Mouse (Mus musculus) gastrocnemius, postnatal 25 days (tissue): Measurements from ENCODE around the gene Lrrc25. TPM values are rescaled to one million over a fixed set of nuclear protein-coding genes. Genes with fewer than 3 reads are reported as not detected.

Experiments
- DNase-seq: peaks from one replicate; pipeline ENCODE4 v3.0.0; 2022
- total RNA-seq, 2 experiments: library from RNA; stranded (reverse); gene quantifications; 1 replicate in 1 of 2; 2 replicates in 1 of 2; pipeline ENCODE4 v1.2.3; 2021

Lrrc25 gene
- total RNA-seq, 2 experiments from 2014 or later, result 0.54 to 0.56 TPM

DNA sequence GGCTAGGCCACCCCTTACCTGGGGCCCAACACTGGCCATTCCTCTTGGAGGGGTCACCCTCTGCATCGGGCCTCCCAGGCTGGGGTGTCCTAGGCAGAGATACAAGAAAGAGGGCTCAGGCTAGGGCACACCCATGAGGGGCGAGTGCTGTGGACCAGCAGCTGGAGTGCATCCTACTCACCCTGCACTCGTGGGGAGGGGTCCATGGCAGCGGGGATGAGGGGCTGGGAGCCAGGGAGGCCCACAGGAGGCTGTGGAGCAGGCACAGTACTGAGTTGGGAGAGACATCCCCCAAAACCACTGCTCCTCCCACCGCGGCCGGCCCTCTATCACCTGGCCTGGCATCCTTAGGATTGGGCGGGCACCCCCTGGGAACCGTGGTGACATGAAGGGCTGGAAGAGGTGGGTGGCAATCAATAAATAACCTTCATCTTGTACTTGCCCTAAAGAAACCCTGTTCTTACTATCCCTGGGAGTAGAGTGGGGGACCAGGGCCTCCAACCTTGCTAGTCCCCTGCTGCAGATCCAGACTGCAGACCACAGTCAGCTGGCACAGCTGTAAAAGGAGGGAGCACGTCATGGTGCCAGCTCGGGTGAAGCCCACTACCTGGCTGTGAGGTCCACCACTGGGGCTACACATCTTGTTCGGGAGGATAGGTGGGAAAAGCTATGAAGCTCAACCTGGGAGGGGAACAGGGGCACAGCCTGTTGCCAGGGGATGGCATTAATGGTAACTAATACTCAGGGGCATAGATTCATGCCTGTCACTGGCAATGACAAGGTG, 16.3 kb upstream of the Lrrc25 start:
- no peak for DNase-seq

DNA sequence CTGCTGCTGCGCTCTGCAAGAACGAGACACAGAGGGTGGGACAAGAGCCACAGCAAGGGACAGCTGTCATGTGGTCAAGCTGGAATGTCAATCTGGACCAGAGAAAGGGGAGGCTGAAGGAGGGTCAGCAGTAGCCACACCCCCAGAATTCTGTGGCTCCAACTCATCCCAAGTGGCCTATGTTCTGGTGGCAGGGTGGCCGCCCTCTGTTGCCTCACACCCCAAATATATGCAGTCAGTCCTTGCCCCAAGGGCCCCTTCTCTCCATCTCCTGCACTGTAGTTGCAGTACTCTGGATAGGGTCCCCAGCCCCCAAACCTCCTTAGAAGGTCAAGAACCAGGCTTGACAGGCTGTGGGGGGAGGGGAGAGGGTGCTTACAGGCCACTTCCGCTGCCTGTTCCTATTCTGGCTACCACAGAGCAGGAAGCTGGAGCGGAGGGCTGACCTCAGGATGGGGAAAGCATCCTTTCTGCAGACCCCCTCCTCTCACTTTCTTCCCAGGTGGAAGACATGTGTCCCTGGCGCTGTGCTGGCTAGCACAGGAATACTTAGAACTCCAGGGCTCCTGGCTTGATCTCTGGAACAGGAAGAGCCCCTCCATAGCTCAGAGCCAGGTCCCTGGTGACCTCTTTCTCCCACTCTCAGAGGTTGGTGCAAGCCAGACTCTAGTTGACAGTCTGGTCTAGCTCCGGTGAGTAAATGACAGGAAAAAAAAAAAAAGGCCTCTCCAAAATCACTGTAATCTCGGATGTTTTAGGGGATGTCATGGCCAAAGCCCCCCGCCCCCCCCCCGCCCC, 15.3 kb upstream of the Lrrc25 start:
- peak; percentile 44 for DNase-seq

DNA sequence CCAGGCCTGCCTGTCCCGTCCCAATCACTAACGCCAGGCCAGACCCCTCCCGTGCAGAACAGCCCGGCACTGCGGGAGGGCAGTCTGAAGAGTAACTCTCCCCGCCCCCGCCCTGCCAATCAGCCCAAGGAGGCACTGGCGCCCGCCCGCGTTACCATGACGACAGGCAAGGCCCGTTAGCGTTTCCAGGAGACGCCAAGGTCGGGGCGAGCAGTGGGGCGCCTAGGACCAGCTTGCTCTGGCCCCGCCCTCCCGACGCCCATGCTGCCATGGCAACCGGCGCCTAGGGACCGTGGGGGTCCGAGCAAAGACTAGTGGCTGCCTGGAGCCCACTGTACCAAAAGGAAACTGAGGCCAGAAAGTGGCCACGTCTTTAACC, 14.7 kb upstream of the Lrrc25 start:
- peak; percentile 59 for DNase-seq

DNA sequence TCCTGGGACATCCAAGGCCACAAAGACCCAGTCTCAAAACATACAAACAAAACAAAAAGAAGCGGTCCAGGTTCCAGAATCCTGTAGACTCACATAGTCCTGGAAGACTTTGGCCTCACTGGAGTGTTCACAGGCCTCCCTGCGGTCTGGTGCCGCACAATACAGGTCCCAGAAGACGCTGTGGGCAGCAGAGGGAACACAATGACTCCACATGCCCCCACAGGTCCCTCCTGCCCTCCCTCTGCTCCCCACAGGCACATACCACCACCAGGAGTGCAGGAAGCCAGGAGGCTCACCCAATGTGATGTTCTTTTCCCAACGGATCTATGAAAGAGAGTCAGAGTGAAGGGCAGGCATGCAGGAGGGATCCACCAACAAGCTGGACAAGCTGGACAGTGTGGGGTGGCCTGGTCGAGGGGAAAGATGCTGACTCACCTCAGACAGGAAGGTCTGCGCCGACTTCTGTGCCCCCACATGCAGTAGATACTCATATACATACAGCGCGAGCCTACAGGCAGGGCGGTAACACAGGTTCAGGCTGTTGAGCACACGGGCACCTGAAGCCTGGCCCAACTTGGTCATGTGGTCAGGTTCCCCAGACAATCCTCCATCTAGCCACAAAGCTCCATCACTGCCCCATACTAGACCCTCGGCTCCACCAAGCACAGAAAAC, 13.7 kb upstream of the Lrrc25 start:
- no peak for DNase-seq

DNA sequence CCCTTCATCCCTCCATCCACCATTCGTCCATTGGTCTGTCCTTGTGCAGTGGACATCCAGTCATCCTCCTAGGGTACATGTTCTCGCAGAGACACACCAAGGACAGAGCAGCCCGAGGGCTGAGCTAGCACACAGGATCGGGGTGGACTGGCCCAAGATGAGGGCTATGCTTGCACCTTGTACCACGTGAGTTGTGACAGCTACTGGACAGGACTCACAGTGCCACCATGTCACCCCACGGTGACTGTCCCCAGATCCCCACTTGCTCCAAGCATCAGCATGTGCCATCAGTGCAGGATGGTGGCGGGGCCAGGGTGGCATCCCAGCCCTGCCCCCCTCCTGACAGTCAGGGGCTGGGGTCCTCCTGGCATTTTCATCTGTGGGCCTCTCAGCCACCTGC, 11.4 kb upstream of the Lrrc25 start:
- DNase-seq, result no peak

DNA sequence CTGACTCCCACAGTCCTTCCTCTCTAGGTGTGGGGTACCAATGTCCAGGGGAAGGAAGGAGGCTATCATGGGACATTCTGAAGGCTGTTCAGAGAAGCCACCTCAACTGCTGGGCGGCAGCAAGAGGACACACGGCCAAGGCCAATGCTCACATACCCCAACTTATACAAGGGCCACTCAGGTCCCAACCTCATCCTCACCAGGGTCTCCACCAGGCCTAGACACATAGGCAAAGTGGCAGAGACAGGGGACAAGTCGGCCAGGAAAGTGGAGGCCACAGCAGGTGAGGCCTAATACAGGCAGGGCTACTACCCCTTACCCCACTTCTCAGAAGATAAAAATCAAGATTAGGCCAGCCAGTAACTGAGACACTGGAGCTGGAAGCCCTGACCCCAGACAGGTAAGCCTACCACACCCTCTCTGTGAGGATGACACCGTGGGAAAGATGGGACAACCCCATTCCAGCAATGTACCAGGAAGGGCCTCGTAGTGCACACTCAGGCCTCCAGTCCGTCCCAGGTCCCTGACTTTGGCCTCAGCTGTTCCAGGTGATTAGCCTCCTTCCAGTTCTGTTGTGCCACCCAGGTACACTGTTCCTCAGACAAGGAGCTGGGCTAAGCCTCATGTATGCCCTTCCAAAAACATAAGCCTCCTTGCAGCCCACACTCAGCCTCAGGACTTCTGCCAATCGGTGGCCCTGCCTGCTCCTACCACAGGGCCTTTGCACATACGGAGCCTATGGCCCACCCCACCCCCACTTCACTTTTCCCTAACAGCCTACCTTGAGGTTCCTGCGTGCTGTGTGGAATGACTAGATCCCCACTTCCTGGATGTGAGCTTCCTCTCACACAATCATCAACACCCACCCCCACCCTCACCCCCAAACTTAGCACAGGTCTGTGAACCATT, 9.8 kb upstream of the Lrrc25 start:
- DNase-seq, result no peak

DNA sequence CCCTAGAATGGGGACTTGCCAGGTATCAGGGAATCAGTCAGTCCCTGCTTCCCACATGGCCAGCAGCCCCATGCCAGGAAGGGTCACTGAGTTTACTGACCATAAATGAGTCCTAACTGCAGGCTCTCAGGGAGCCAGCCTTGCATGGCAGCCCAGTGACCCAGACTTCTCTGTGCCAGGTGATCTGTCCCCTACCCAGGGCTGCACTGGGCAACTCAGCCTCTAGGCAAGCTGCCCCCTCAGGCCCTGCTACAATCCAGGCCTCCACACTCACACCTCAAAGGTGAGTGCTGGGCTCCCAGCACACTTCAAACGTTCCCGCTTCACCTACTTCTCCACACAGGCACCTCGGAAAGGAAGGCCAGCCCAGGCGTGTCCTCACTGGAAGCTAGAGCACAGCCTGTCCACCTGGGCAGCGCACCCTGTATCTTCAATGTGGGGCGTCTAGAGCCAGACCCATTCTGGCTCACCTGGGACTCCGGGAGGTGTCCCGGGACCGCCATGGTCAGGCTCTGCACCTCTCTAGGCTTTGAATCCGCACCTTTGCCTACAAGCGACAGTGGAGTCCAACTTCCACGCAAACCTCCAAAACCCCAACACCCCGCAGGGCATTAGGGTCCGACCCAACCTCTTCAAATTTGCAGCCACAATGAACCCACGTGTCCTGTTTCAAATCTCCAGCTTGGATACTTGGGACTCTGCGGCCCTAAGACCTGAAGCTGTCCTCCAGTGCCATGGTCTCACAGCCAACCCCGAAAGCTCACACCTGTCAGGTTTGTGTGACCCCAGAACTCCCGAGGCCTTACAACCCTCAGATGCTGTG, 9.0 kb upstream of the Lrrc25 start:
- no peak for DNase-seq

DNA sequence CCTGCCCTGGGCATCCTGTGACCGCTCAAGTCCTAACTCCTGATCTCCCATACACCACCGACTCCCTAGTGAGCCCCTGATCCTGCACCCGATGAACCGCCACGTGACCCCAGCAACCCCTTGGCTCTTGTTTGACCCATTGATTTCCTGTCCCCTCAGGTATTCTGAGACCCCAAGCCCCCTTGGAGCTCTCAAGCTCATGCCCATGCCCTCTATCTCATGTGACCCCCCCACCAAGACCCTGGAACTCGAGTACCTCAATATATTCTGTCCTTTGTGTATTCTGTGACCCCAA, 8.4 kb upstream of the Lrrc25 start:
- DNase-seq, result no peak

DNA sequence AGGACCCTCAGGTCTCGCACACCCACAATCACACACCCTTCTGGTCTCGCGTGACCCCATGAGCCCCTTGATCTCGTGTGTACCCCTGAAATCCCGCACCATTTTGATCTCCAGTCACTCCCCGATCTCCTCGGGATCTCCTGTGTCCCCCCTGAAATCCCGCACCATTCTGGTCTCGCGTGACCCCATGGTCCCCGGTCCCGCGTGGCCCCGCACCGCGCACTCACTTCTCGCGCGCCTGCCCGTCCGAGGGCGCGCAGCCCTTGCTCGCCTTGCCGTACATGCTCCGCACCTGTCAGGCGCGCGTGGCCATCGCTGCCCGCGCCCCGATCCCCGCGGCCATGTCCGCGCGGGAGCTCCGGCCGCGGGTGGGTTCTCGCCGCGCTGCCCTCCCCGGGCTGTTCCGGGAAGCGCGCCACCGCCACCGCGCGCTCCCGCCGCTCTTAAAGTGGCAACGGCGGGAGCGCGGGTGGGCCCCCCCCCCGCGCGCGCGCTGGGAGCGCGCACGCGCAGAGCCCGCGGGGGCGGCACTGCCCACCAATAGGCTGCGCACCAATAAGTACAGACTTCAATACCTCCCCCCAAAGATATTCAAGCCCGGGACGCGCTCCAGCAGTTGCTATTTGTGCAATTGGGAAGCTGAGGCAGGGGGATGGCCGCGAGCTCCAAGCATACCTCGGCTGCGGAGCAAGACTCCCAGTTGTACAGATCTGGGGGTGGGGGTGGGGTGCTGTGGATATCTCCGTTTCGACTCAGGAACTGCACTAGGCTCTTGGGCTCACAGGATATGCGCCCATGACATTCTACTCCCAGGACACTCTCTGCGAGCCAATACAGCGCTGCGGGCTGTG, 7.8 kb upstream of the Lrrc25 start:
- DNase-seq, result no peak

DNA sequence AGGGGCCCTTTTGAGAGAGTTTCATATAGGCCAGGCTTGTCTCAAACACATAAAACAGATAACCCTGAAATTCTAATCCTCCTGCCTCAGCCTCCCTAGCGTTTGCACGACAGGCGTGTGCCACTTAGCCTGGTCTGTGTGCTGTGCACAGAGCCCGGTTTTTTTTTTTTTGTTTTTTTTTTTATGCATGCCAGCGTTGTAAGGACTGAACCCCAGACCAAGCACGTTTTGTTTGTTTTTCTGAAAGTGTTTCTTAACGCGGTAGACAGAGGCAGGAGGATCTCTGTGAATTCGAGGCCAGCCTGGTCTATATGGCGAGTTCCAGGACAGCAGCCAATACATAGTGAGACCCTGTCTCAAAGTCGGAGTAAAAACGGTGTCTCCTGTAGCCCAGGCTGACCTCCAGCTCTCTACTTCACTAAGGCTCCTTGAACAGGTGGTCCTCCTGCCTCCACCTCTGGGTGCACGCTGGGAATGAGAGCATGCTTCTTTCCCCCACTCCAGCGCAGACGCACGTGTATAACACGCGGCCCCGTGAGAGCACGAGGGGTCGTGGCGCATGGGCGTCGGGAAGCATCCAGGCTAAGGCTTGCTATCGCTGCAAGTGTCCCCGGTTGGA, 7.1 kb upstream of the Lrrc25 start, which contains the start of gene Ssbp4:
TSS of gene Ssbp4 (minus strand) at position 124 of the 619 bp plus-strand sequence.
- DNase-seq, result no peak

DNA sequence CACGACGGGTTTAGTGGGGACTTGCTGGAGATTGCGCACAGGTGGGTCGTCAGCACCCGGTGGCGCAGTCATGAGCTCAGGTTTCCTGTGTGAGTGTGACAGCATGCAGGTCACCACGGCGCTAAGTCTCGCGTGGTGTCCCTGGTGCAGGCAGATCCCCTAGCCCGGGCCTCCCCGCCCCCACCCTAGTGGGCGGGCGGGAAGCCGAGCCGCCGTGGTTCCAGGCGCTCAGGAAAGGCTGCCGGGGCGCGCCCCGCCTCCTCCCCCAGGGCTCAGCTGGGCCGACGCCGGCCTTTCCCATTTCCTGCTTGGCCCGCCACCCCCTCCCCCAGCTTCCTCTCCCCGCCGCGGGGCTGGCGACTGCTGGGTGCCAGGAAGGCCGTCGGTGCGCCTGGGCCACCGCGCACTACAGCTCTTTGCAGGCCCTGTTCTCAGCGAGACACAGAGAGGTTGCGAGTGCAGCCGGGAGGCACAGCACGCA, 6.5 kb upstream of the Lrrc25 start:
- DNase-seq, result peak; percentile 94

DNA sequence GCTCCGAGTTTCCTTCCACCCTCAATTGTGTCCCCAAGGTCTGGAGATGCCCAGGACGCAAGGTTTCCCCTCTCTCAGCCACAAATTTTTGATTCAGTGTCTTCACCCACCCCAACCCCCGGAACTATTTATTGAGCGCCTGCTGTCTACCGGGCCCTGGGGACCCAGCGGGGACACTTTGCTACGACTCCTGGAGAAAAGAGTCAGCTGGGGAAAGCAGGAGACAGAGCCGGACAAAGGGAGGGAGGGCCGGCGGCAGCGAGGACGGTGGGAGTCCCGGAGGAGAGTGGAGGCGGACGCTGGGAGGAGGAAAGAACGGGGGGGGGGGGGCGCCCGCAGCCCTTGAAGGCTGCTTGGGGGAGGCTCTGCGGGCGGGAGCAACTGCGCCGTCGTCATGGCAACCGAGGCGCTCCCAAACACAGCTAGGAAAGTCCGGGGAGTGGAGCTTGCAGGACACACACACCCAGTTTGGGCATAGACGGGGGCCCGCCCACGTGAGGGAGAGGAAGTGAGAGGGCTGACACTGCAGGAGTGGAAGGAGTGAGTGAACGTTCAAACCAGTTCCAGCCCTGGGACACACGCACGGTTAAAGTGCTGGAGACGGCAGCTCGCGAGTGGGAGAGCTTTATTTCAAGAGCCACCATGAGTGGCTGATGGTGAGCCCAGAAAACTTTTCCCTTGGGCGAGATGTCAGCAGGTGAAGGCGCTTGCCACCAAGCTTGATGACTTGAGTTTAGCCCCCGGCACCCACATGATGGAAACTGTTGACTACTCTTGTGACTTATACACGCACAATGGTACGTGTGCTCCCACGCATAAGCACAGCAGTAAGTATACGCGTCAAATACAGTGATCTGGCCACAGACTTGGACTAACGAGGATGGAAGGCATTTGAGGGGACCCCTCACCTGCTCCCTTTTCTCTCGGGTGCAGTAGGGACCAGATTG, 5.8 kb upstream of the Lrrc25 start:
- peak; percentile 93 for DNase-seq

DNA sequence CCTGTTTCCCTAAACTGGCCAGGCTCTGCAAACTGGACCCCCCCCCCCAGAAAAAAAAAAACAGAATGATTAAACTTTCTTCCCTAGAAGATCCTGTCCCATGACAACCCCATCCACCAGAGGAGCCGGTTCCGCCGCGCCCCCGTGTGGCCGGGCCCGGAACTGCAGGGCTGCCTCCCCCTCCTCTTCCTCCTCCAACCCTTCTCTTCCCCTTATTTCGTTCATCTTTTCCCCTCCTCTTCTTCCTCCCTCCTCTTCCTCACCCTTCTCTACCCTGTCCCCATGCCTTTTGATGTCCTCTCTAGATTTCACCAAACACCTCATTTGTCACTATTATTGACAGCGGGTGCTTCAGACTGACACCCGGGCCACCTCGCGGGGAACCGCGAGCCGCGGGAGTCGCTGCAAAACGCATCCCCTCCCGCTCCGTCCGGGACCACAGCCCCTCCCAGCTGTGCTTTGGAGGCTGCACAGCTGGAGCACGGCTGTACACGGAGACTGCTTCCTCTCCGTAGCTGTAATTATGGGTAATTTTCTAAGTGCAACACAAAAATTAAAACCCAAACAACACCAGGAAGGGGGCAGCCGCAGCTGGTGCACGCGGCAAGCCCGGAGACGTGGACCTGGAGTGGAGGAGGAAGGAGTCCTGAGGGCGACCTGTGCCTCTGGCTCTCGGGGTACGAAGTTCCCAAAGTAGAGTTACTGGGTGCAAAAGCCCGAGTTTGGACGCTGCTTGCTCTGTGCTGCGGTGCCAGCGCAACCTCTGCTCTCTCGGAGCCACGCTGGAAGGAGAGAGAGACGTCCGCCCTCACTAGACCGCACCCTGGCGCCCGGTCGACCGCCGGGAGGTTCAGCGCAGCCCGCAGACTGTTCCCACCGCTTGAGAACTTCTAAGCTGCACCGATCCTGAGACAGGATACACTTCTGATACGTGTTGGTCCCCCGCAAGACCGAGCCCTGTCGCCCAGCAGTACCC, 4.9 kb upstream of the Lrrc25 start:
- DNase-seq, result peak; percentile 88

DNA sequence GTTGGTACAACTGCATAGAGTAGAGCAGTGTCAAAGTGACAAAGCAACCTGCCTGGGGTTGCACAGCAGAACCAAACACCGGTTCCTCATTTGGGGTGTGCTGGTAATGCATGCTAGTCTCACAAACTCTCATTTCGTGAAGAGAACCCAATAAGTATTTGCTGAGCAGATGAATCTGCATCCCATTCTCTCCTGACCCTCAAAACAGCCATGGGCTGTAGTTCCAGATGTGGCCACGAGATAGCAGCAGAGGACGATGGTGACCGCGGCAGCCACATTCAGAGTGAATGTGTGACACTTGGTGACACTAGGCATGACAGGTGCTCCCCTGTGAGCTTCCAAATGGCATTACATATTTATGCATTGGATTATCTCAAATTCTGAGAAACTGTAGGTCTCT, 4.1 kb upstream of the Lrrc25 start:
- peak; percentile 76 for DNase-seq

DNA sequence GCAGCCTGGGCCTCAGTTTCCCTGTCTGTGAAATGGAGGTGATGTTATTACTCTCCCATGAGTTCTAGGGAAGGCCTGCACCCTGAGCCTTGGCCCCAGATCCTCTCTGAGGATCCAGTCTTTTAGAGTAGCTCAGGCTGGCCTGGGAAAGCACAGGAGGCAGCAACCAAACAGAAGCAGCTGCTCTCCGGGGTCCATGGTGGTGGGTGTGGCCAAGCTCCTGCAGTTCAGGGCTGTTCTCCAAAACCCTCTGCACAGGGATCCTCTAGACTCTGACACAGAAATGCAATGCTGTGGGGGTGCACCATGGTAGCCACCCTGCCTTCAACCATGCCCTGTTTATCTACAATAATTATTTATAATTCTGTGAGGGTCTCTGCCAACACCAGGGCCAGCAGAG, 2.2 kb upstream of the Lrrc25 start:
- no peak for DNase-seq

DNA sequence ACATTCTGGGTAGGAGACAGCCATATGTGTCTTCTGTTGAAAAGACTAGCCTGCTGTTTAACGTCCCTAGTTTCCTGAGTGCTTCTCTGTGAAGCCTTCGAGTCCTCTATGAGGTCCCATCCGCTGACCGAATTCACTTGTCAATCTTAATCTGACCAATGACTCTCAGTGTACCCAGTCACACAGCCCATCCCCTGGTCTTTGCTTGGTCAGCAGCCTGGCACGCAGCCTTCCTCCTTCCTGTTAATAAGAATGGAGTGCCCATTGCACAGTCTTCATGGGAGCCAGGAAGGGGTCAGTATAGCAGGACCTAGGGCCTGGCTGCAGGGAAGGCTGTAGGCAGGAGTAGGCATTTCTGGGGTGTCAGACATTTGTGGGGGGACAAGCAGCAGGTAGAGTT, 1.5 kb upstream of the Lrrc25 start:
- no peak for DNase-seq

DNA sequence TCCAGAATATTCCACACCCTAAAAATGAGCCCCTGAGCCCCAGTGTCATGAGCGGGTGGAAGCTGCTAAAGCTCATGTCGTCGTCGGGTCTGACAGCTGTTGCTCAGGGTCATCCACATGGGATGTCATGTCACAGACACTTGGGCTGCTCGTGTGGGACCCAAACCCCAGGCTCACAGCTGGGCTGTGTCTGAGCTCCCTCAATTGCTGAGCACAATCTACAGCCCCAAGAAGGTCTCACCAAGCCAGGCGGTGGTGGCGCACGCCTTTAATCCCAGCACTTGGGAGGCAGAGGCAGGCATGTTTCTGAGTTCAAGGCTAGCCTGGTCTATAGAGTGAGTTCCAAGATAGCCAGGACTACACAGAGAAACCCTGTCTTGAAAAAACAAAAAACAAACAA, 674 bp upstream of the Lrrc25 start:
- no peak for DNase-seq
